Mouse (Mus musculus): ENCODE measurements at regions not wholly inside any gene's neighbourhood (a gene's known extent, or its start where the extent isn't known, plus 50 kb on each side); places are given as distances from the start of the nearest gene placed in this dataset.

- TF ChIP-seq GATA1 (IDR thresholded peaks at IDR 0.05; ENCODE audit: borderline replicate concordance, low read length): no peak
- TF ChIP-seq FLI1 (IDR thresholded peaks at IDR 0.05; ENCODE audit: low read length): no peak
Measured at GRCm38 (mm10) chr15:6044511-6045256, 254.9 kb upstream of the Dab2 start.

All from megakaryocyte, embryonic 14.5 days (primary cell).